Mouse (Mus musculus): Measurements from ENCODE around the gene Med13l. TPM values are rescaled to one million over a fixed set of nuclear protein-coding genes. Genes with fewer than 3 reads are reported as not detected.

Med13l gene
- total and polyA plus RNA-seq, 3 experiments: 2.0 to 11.0 (median 10.1) TPM

GRCm38 (mm10) chr5:118614571-118614981 is 54.1 kb downstream of the Med13l start:
- dilution Hi-C loops (cut with MboI; ENCODE audit: extremely low pct_ligation_motif_present, extremely low pct_unique_long_range_greater_than_20kb, low sequenced_read_pairs): no loop called here
- DNase-seq (ENCODE audit: extremely low read depth): peak; percentile 48
- no peak overlapping the region for H3K4me3 ChIP-seq (replicated peaks in 1 of 3; ENCODE audit: low read depth in 2 of 3, low read length in 2 of 3, poor library complexity in 1 of 3)
- TF ChIP-seq MAFK (IDR thresholded peaks at IDR 0.05; ENCODE audit: insufficient replicate concordance, low read length): no peak
- no peak for TF ChIP-seq GABPA (IDR thresholded peaks at IDR 0.05; ENCODE audit: insufficient replicate concordance, low read depth, low read length)
- TF ChIP-seq RAD21 (IDR thresholded peaks at IDR 0.05; ENCODE audit: low read depth, low read length): no peak
- peak; percentile 52; the same call in 1 of the 2 replicates for TF ChIP-seq ZNF384 (IDR thresholded peaks at IDR 0.05; ENCODE audit: low read depth, low read length)
- TF ChIP-seq E2F4 (IDR thresholded peaks at IDR 0.05; ENCODE audit: insufficient replicate concordance, low read depth, low read length): no peak
- no peak for TF ChIP-seq MXI1 (IDR thresholded peaks at IDR 0.05; ENCODE audit: low read depth, low read length)
- no peak for TF ChIP-seq ELF1 (IDR thresholded peaks at IDR 0.05; ENCODE audit: low read depth, low read length)
- TF ChIP-seq IRF4 (IDR thresholded peaks at IDR 0.05; ENCODE audit: low read depth, low read length): peak; percentile 46; the same call in 1 of the 2 replicates
- H3K9ac ChIP-seq (ENCODE audit: insufficient read depth, low read depth): no peak overlapping the region
- H3K27ac ChIP-seq (ENCODE audit: insufficient read depth, low read depth): no peak overlapping the region
- no peak overlapping the region for H3K4me2 ChIP-seq (ENCODE audit: insufficient read depth, low read depth, poor library complexity, severe bottlenecking)
- peaks cover 5 to 37% of the 10 kb centered on the region in 2 experiments for H3K4me1 ChIP-seq (ENCODE audit: control insufficient read depth in 1 of 2, insufficient read depth in 2 of 2)
- in situ Hi-C loops (cut with MboI; ENCODE audit: low pct_ligation_motif_present, low pct_unique_long_range_greater_than_20kb, low sequenced_read_pairs): no loop called here
- H3K36me3 ChIP-seq (replicated peaks in 1 of 2; ENCODE audit: control insufficient read depth in 1 of 2, insufficient read depth in 1 of 2, low read length in 1 of 2): peaks cover 0 to 42% of the 10 kb centered on the region in 2 experiments
- no peaks in the 10 kb centered on the region for H3K27me3 ChIP-seq (replicated peaks)
- no peaks in the 10 kb centered on the region for H3K9me3 ChIP-seq (replicated peaks; ENCODE audit: low read length)
- H3K79me2 ChIP-seq (replicated peaks; ENCODE audit: control insufficient read depth, extremely low read depth, insufficient read depth, poor library complexity, severe bottlenecking): no peaks in the 10 kb centered on the region

DNA sequence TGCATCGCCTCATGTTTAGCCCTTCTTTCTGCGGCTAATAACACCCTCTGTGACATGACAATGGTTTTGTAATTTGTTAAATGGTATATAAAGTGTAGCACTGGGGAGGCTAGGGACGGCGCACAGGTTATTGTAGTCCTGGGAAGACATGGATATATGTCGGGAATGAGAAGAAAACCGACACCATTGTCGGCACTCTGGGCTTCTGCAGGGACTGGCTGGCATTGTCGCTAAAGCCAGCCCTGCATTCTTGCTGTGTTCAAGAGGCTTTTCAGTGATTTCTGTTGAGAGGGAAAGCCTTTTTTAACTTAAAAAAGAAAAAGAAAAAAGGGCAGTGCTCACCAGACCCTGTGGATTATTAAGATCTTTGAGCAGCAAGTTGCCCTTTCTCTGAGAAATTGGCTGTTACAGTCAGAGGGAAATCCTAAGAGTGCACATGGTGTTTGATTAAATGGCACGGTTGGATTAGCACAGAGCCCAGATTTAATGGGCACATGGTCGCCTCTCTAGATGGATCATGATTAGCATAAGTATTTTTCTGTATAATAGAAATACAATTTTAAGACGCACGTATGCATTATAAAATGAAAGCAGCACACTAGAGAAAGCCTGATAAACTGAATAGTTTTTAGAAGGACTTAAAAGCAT is 58.6 kb downstream of the Med13l start:
- Histone ChIP-seq H3K79me2 (replicated peaks; ENCODE audit: control insufficient read depth, extremely low read depth, insufficient read depth, poor library complexity, severe bottlenecking) (no peaks in the 10 kb centered on the region), H3K9me3 (replicated peaks; ENCODE audit: low read length) (no peaks in the 10 kb centered on the region), H3K4me1 (ENCODE audit: control insufficient read depth in 1 of 2, insufficient read depth in 2 of 2) (peaks cover 3 to 26% of the 10 kb centered on the region in 2 experiments), H3K9ac (ENCODE audit: insufficient read depth, low read depth) (no peak overlapping the region), H3K27ac (ENCODE audit: insufficient read depth, low read depth) (no peak overlapping the region), H3K4me2 (ENCODE audit: insufficient read depth, low read depth, poor library complexity, severe bottlenecking) (no peak overlapping the region), H3K27me3 (replicated peaks) (no peaks in the 10 kb centered on the region), H3K36me3 (replicated peaks in 1 of 2; ENCODE audit: control insufficient read depth in 1 of 2, insufficient read depth in 1 of 2, low read length in 1 of 2) (peaks cover 0 to 23% of the 10 kb centered on the region in 2 experiments), H3K4me3 (replicated peaks in 1 of 3; ENCODE audit: low read depth in 2 of 3, low read length in 2 of 3, poor library complexity in 1 of 3) (no peak overlapping the region)
- in situ Hi-C loops (cut with MboI; ENCODE audit: low pct_ligation_motif_present, low pct_unique_long_range_greater_than_20kb, low sequenced_read_pairs): no loop called here
- dilution Hi-C loops (cut with MboI; ENCODE audit: extremely low pct_ligation_motif_present, extremely low pct_unique_long_range_greater_than_20kb, low sequenced_read_pairs): no loop called here
- no peak for TF ChIP-seq CHD1 (IDR thresholded peaks at IDR 0.05; ENCODE audit: low read depth, low read length)
- TF ChIP-seq IRF4 (IDR thresholded peaks at IDR 0.05; ENCODE audit: low read depth, low read length): no peak
- no peak for TF ChIP-seq ZC3H11A (IDR thresholded peaks at IDR 0.05; ENCODE audit: low read depth, low read length)
- DNase-seq (ENCODE audit: extremely low read depth): no peak

DNA sequence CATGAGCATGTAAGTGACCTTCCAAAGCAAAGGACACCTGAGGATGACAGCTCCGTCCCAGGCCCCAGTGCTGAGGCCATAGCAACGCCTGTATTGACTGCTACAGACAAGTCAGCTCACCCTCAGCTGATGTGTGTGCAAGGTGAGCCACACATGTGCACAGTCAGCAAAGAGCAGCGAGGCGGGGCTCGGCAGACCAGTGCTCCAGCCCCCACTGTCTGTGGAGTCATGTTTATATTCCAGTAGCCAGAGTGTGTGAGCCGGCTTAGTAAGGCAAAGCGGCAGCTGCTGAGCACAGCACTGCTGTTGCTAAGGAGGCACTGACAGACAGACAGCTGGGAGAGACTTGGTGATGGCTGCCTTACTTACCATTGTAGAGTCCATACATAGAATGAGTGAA is 59.3 kb downstream of the Med13l start:
- Histone ChIP-seq H3K9ac (ENCODE audit: insufficient read depth, low read depth) (no peak overlapping the region), H3K4me1 (ENCODE audit: control insufficient read depth in 1 of 2, insufficient read depth in 2 of 2) (peaks cover 0 to 26% of the 10 kb centered on the region in 2 experiments; a peak in 2 of 4 replicates), H3K36me3 (replicated peaks in 1 of 2; ENCODE audit: control insufficient read depth in 1 of 2, insufficient read depth in 1 of 2, low read length in 1 of 2) (peaks cover 0 to 25% of the 10 kb centered on the region in 2 experiments), H3K4me2 (ENCODE audit: insufficient read depth, low read depth, poor library complexity, severe bottlenecking) (no peak overlapping the region), H3K9me3 (replicated peaks; ENCODE audit: low read length) (no peaks in the 10 kb centered on the region), H3K27me3 (replicated peaks) (no peaks in the 10 kb centered on the region), H3K4me3 (replicated peaks in 1 of 3; ENCODE audit: low read depth in 2 of 3, low read length in 2 of 3, poor library complexity in 1 of 3) (no peak overlapping the region), H3K79me2 (replicated peaks; ENCODE audit: control insufficient read depth, extremely low read depth, insufficient read depth, poor library complexity, severe bottlenecking) (no peaks in the 10 kb centered on the region), H3K27ac (ENCODE audit: insufficient read depth, low read depth) (no peak overlapping the region)
- TF ChIP-seq CHD1 (IDR thresholded peaks at IDR 0.05; ENCODE audit: low read depth, low read length) (no peak), IRF4 (IDR thresholded peaks at IDR 0.05; ENCODE audit: low read depth, low read length) (no peak), POLR2A (IDR thresholded peaks at IDR 0.05; ENCODE audit: low read depth, low read length) (no peak), E2F4 (IDR thresholded peaks at IDR 0.05; ENCODE audit: insufficient replicate concordance, low read depth, low read length) (no peak), ZNF384 (IDR thresholded peaks at IDR 0.05; ENCODE audit: low read depth, low read length) (no peak), JUN (IDR thresholded peaks at IDR 0.05; ENCODE audit: insufficient read depth, low read depth, low read length) (no peak), USF1 (IDR thresholded peaks at IDR 0.05; ENCODE audit: low read depth, low read length) (no peak), CHD2 (IDR thresholded peaks at IDR 0.05; ENCODE audit: low read length) (no peak), MEF2A (IDR thresholded peaks at IDR 0.05; ENCODE audit: borderline replicate concordance, low read depth, low read length) (no peak)
- DNase-seq (ENCODE audit: extremely low read depth): no peak
- in situ Hi-C loops (cut with MboI; ENCODE audit: low pct_ligation_motif_present, low pct_unique_long_range_greater_than_20kb, low sequenced_read_pairs) (no loop called here), dilution Hi-C loops (cut with MboI; ENCODE audit: extremely low pct_ligation_motif_present, extremely low pct_unique_long_range_greater_than_20kb, low sequenced_read_pairs) (no loop called here)
